Mouse (Mus musculus) naive thymus-derived CD4-positive, alpha-beta T cell, adult 2 months (primary cell): ENCODE measurements around the gene Lst1.

Experiments
- DNase-seq: peaks from one replicate; pipeline ENCODE4 v3.0.0-alpha.2; 2011; ENCODE audit warnings: low read depth

The Lst1 gene

DNA sequence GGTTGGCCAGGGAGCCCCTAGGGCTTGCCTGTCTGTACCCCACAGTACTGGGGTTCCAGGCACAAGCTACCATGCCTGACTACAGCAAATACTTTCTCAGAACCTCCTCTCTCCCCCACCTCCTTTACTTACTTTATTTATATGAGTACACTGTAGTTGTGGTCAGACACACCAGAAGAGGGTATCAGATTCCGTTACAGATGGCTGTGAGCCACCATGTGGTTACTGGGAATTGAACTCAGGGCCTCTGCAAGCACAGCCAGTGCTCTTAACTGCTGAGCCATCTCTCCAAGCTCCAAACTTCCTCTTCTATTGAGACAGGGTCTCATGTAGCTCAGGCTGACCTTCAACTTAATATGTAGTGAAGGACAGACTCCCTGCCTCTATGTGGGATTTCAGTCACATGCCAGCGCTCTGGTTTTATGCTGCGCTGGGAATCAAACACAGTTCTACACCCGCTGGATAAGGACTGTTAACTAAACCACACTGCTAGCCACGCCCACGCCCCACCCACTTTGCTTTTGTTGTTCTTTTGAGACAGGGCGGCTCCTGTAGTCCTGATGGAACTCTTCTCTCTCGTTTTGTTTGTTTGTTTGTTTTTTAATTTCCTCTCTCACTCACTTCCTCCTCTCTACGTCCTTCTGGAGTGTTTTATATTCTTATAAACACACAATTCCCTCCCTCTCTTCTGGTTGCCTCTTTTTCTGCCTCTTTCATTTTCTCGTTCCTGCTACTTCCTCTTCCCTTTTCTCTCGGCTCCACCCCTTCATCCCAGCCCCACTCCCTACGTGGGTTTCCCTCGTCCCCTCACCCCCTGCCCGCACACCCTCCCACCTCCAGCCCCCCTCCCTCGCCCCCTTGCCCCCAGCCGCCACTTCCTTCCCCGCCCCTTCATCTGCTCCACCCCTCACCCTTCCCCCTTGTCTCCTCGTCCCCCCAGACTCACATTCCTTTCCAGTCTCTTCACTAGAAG is 2.3 kb downstream of the Lst1 start:
- peak; percentile 90 for DNase-seq

DNA sequence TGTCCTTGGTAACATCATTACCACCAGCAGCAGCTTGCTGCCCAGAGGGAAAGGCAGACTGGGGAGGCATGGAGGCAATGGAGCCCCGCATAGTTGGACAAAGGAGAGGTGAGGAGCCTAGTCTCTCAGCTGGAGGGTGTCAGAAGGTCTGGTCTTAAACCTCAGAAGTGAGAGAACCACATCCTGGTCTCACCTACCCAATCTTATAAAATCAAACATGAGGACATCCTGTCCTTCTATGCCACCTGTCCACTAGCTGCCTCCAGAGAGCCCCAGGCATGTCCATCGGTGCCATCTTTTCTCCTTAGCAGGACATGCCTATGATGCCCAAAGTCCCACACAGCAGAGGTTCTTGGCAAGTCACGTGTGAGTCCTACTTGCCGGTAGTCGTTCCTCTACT is 8.1 kb downstream of the Lst1 start:
- DNase-seq: peak; percentile 35

DNA sequence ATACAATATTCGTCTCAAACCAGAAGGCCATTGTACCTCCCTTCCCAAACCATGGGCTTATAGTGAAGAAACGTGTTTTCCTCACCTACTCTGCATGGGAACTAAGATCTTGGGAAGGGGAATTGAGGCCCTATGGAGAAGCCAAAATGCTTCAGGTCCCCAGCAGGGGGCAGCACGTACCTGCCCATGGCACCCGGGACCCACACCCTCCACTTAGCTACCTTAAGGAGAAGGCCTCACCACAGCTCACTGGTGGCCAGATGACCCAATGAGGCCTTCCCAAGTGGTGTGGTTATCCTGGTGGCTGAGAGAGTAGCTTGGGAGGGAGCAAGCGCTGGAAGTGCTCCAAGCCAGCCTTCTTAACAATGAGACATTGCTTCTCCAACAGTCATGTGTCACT is 9.7 kb downstream of the Lst1 start:
- DNase-seq: peak; percentile 90

DNA sequence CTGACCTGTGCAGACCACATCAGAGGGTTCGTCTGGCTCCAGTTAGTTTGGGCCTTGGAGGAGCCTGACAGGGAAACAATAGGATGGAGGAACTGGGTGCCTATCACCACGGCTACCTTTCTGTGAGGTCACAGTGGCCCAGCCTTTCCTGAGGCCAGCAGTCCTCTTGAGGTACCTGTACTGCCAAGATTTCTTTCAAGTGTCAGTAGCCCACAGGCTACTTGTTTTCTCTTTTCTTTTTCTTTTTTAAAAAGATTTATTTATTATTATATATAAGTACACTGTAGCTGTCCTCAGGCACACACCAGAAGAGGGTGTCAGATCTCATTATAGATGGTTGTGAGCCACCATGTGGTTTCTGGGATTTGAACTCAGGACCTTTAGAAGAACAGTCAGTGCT is 12.3 kb downstream of the Lst1 start, which contains the start of gene Aif1:
Gene Aif1, minus strand, starts transcription at position 101 of the 400 bp plus-strand sequence.
- DNase-seq: no peak

DNA sequence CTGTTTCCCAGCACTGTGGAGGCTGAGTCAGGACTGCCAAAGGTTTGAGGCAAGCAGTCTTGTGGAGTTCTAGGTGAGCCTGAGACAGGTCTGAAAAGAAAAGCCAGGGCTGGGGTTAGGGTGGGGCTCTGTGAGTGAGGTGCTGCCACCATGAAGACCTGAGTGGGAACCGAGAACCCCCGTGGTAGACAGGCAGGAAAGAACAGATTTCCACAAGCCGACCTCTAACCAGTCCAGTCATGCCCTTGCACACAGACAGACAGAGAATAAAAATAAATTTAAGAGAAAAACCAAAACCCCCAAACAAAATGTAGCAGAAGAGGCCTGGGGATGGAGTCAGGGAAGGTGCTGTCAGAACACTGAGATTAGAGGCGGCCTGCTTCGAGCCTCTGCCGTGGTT is 12.9 kb downstream of the Lst1 start:
- no peak for DNase-seq

DNA sequence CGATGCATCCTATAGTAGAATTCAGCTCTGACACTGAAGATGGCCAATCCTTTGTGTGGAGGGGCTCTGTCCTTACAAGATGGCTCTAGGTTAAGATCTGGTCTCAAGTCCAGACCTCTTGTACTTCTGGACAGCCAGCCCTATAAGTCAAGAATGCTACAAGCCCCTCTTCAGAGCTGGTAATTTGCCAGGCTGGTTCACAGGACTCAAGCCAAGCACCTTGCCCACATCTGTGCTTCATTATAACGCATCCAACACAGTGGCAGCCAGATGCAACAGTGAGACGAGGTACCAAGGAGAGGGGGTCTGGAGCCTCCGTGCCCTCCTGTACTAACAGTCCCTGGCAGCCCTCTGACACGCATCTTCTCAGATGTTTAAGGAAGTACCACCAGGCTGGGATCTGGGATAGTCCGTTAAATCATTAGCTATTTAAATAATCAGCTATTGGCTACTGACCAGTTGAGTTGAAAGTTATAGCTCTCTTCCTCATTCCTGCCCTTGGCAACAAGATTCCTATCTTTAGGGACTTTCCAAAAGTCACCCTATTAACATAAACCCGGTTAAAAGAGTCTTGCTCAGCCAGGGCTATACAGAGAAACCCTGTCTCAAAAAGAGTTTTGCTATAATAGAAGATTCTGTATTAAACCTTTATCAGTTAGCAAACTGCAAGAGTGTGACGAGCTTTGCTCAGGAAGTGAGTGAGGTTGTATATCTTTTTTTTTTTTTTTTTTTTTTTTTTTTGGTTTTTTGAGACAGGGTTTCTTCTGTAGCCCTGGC is 13.8 kb downstream of the Lst1 start:
- DNase-seq: peak; percentile 51

DNA sequence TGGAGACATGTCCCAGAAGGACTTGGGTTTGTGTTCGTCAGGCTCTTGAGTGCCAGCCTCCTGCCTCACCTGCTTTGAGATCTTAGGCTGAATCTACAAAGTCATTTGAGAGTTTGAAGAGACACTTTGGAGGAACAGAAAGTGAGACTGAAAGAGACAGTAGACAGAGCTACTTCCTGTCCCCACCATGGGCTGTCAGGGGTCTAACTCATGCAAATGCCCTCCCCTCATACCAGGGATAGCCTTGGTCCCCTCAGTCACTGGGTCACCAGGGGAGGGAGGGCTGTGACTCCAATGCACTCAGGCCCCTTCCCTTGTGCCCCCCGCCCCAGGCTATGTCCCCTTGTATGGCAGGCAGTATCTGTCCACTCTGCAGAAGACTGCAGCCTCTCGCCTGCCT is 14.9 kb downstream of the Lst1 start:
- DNase-seq: peak; percentile 76

DNA sequence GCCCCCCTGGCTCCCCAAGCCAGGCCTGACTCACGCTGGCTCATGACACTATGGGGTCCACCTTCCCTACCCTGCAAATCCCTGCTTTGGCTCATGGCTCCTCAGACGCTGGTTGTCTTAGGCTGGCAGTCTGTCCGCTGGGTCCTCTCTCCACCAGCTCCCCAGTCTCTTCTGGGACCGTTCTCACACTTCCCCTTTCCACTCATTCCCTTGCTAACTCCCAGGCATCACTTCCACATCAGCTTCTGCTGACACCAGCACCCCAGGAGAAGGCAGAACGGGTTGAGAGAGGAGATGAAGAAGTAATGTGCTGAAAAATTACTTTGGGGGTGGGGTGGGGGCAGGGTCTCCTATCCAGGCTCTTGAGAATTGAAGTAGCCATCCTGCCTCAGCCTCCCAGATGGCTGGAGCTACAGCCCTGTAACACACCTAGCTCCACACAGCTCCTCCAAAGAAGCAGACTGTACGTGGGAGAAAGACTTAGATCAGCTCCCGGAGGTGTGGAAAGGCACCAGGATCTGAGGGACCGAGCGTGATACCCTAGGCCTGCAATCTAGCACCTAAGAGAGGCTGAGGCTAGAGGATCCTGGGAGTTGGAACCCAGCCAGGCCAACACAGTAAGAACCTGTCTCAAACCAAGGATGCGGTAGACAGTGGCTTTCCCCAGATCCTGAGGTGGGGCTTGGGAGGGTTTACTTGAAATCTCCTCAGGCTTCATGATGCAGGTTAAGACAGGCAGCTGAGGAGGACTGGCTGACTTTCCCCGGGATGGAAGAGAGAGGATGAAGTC is 15.6 kb downstream of the Lst1 start:
- DNase-seq: peak; percentile 80

DNA sequence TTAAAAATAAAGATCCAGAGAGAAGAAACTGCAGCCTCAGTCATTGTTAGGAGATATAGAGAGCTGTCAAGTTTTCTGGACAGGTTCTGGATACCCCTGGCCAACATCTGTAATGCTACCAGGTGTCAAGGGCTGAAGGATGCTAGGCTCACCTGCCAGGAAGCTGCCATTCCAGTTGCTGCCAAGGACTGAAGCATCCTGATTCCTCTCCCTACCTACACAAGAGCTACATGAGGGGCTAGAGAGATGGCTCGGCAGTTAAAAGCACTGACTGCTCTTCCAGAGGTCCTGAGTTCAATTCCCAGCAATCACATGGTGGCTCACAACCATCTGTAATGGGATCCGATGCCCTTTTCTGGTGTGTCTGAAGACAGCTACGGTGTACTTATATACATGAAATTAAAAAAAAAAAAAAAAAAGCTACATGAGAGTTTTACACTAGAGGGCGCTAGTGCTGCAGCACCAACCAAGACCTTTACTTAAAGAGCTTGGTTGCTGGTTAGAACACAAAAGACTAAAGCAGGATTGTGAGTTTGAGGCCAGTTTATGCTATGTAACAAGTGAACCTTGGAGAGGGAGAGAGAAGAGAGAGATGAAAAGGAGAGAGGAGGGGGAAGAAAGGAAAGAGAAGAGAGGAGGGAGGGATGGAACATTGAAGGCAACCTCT is 19.6 kb downstream of the Lst1 start:
- DNase-seq: peak; percentile 90

DNA sequence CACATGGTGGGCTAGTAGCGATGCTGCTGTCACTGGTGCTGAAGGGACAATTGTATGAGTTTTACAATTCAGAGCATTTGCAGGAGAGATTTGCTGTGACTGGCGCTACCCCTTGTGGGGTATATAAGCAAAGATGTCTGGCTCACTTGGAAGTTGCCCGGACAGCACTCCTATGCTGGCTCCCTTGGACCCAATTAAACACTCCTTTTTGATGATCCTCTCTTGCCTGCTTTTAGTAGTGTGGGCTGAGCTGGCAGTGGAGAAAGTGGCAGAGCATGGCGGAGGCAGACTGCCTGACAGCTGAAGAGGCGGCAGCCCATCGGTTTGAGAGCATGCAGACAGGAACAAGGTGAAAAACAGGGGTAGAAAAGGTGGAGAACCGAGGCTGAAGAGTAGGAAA is 20.4 kb downstream of the Lst1 start:
- DNase-seq: no peak

DNA sequence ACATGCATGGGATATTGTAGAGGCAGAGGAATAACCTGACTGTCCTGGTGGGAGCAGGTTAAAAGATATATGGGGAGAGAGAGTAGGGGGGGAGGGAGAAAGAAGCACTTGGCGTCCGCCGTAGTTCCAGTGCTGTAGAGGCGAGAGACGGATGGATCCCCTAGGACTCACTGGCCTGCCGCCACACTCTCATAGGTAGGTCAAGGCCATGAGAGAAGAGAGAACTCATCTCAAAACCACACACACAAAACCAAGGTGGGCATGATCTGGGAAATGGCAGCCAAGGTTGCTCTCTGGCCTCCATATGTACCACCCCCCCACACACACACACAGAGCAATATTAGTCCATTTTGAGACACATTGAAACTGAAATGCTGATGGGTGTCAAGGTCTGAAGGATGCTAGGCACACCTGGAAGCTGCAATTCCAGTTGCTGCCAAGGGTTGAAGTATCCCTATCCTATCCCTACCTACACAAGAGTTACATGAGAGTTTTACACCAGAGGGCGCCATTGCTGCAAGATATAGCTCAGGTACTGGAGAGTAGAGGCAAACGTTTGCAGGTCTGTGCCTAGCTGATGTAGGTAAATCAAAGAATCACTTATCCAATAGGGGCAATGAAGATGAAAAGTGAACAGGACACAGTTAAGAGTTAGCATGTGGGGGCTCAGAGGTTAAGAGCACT is 21.7 kb downstream of the Lst1 start:
- peak; percentile 94 for DNase-seq

DNA sequence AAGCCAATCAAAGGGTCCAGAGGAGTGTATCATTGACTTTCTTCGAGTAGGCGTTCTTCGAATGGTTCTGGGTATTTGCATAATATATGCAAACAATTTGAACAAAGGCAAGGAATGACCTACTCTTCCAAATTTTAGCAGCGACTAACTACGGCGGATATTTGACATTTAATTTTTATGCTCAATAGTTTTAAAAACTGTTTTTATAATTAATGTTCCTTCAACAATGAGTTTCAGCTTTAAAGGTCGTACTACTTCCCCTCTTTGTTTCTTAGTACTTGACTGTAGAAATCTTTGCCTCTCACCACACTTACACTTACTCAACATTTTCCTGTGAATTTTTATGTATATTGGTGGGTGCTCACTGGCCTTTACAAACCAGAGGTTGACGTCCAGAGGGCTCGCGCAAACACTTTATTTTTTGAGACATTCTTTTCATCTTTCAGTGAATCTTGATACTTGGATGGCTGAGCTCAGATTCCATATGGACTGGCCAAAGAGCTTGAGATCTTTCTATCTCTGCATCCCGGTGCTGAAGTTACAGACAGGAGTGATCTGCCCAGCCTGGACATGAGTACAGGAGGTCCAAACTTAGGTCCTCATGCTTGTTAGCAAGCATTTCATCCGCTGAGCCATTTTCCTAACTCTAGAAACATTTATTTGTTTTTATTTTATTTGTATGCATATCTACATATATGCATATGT is 22.6 kb downstream of the Lst1 start:
- DNase-seq: no peak

DNA sequence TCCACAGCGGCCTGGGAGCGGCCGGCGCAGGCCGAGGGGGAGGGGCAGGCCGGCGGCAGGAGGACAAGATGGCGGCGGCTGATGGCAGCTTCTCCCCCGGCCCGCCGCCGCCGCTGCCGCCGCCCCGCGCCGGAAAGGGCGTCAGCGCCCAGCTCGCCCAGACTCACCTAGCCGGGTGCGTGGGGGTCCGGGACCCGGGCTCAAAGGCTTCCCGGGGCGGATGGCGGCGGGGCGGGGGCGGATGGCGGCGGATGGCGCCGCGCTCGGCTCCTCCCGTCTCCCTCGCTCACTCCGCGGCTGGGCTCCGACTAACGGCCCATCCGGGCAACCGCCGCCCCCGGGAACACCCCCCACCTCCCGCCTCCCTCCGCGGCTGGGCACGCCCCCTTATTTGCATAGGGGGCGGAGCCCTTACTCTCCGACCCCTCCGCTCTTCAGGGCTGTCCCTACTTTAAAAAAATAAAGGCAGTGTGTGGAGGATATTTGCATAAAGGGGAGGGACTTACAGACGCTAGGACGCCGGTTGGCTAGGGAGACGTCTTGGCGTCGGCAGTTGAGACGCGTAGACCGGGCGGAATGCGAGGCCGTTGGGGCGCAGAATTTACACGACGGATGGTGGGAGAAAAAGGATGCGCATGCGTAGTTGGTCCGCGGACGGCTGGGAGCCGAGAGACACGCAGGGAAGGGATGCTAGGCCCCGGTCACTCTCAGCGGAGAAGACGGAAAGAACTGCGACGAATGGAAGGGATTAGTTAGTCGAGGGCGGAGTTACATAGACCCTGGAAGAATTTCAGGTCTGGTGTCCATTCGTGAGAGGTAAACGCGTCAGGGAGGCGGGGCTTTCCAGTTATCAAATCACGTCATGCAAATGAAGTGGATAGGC is 23.4 kb downstream of the Lst1 start, which contains the start of gene Prrc2a:
Gene Prrc2a, minus strand, starts transcription at position 330 of the 883 bp plus-strand sequence.
- DNase-seq: peak; percentile 99

DNA sequence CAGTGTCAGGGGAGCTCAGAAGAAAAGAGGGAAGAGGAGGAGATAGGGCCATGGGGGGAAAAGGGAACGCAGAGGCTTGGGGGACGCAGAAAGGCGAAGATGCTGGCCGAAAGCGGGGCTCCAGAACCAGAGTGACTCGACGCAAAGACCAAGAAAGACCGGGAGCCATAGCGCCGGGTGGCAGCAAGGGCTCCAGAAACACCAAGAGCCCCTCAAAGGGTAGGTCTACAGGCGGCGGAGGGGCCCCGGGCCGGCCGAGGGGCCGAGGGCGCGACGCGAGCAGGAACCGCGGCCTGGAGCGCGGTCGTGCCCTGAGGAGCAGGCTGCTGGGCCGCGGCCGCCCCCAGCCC is 24.0 kb downstream of the Lst1 start:
- no peak for DNase-seq

DNA sequence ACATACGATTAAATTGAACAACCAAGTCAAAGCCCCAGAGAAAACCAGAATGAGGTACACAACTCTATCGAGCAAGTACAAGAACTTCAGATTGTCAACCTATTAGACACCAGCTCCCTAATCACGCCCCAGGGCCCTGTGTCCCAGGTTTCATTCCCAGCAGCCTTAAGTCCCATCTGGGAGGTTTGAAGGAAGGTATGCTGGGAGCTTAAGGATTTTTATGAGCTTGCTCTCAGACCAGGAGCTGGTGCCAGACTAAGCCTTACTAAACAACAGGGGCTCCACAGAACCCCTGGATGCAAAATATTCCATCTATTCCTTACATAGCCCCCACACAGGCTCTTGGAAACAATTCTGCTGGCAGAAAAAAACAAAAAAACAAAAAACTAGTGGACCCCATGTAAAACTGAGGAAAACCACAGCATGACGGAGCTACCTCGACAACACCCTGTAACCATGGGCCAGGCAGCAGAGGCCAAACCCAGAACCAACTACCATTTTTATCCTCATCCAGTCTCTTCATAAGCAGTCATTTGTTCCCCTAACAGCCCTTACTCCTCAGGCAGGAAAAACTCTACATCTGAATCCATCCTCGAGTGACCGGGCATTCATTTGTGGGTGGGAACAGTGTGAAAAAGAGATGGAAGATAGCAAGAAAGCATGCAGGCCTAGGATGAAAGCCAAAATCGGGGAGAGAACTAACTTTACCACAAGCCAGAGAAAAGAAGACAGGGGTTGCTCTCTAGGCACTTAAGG is 24.7 kb downstream of the Lst1 start:
- DNase-seq: no peak

DNA sequence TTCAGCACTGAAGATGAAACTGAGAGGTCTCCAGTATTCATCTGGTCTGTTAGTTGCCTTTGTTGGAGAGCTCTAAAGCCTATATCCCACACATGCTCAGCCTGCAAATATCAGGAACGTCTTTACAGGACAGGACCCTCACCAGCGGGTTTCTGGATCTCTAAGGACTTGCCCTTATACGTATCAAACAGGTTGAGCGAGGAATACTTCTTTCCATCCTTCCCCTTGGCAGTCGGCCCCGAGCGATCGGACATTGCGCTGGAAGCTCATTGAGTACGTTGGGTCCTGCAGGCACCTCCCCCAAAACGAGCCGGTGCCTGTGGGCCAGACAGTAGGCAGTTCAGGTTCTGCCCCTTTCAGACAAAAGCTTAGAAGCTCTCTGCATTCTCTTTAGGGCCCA is 25.5 kb downstream of the Lst1 start:
- no peak for DNase-seq

DNA sequence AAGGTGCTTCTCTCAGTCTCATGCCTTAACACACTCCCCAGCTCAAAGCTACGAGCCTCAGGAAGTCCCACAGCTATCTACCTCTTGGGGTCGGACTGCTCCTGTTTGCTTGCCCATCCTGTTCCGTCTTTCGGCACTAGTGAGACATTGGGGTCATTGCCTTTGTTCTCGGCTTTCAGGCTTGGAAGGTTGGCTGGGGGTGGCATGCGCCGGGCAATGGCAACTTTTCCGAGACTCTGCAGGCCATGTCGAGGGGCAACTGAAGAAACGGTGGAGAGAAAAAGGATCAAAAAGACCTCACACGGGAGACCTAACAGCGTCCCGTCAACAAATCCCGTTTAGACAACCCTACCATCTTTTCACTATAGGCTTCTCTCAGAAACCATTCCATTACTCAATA is 26.1 kb downstream of the Lst1 start:
- DNase-seq: no peak

DNA sequence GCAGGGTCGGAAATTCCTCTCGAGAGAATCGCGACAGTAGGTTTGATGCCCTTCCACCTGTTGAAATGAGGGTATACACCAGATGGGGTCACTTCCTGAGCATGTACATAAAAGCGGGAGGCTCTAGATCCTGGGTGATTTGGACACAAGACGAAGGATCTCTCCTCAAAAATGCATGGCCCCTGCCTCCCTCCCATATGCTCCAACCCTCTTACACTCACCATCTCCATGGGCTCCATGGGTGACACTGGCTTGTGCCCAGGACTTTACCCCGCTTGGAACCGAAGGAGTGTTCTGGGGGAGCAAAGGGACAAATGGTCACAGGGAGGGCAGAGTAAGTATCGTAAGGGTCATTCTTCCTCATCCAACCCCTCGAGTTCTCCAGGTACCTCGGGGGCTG is 26.8 kb downstream of the Lst1 start:
- no peak for DNase-seq

DNA sequence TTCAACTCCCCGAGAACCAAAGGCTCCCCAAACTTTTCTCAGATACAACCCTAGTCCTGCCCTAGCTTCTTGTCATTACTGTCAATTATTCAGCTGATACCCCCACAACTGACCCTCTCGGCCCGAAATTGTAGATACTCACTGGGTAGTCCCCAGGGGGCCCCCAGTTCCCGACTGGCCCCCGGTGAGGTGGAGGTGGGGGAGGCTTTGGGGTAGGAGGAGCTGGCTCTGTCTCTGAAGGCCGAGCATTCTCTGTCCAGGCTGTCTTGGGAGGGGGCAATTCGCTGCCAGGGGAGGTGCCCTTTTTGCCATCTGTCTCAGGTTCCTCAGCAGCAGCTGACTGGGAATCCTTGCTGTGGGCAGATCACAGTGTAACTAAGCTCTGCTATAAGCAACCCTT is 28.6 kb downstream of the Lst1 start:
- DNase-seq: no peak
